Mouse (Mus musculus): ENCODE results near the gene Ero1lb. TPM values are rescaled to one million over a fixed set of nuclear protein-coding genes. Genes with fewer than 3 reads are reported as not detected.
"Not testable (repeated sequence)": the region's sequence is repeated elsewhere in the genome, so short reads cannot be mapped to it uniquely, and the experiment has no call there.

Gene Ero1lb
- total and polyA plus RNA-seq, 3 experiments = 1.3 to 2.3 (median 2.2) TPM

DNA sequence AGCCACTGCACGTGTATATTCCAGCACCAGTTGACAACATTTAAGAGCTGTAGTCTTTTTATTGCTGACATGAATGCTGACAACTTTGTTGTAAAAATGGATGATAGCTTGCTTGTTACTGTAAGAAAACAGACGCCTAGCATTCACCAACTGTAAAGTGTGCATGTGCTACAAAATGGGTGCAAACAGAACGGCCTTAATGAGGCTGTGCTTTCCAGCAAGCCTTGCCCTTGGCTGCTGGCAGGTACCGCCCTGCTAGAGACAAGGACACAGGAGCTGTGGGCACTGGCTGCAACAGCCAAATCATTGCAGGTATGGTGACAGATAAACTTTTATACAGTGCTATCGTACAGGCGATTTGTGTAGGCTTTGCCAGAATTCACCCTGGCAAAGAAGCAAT lies 48.4 kb downstream of the Ero1lb start:
- H3K36me3 ChIP-seq (ENCODE audit: control insufficient read depth, insufficient read depth, low read length); H3K9ac ChIP-seq (ENCODE audit: low read depth, low read length); DNase-seq; H3K79me2 ChIP-seq (replicated peaks; ENCODE audit: control insufficient read depth, insufficient read depth, low read length); H3K4me3 ChIP-seq; H3K27me3 ChIP-seq (ENCODE audit: control insufficient read depth, insufficient read depth, low read length); H3K27ac ChIP-seq; H3K4me1 ChIP-seq (ENCODE audit: control insufficient read depth, insufficient read depth, low read length); intact Hi-C loops (cut with DNase I): not testable (repeated sequence)
- WGBS = 64% methylated on average over 6 of the region's 6 CpGs

- H3K79me2 ChIP-seq (replicated peaks; ENCODE audit: control insufficient read depth, insufficient read depth, low read length); intact Hi-C loops (cut with DNase I); H3K27ac ChIP-seq; DNase-seq; H3K27me3 ChIP-seq (ENCODE audit: control insufficient read depth, insufficient read depth, low read length); H3K36me3 ChIP-seq (ENCODE audit: control insufficient read depth, insufficient read depth, low read length); H3K4me3 ChIP-seq; H3K9ac ChIP-seq (ENCODE audit: low read depth, low read length); H3K4me1 ChIP-seq (ENCODE audit: control insufficient read depth, insufficient read depth, low read length): not testable (repeated sequence)
- WGBS = 40% methylated on average over 7 of the region's 7 CpGs
Observed at GRCm38 (mm10) chr13:12614591-12614990, 48.9 kb downstream of the Ero1lb start.

DNA sequence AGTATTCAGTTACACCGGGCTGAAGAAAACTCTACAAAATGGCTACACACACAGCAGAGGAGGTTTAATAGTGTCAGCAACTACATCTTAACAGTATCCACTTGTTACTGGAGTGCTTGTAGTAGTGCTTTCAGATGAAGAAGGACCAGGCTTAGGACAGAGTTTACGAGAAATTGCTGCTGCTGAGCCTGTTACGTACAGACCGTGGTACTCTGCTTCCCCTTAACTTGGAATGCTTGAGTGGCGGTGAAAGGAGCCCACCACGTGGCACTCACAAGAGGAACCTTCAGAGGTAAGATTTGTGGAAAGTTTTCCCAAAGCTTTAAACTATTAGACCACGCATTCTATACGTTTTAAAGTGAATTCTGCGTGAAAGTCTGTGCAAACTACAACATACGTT lies 49.3 kb downstream of the Ero1lb start:
- H3K27me3 ChIP-seq (ENCODE audit: control insufficient read depth, insufficient read depth, low read length); H3K27ac ChIP-seq; H3K4me3 ChIP-seq; intact Hi-C loops (cut with DNase I); H3K36me3 ChIP-seq (ENCODE audit: control insufficient read depth, insufficient read depth, low read length); DNase-seq; H3K9ac ChIP-seq (ENCODE audit: low read depth, low read length); H3K4me1 ChIP-seq (ENCODE audit: control insufficient read depth, insufficient read depth, low read length); H3K79me2 ChIP-seq (replicated peaks; ENCODE audit: control insufficient read depth, insufficient read depth, low read length): not testable (repeated sequence)
- 74% methylated on average over 10 of the region's 10 CpGs for WGBS

GRCm38 (mm10) chr13:12616489-12616888 lies 50.8 kb downstream of the Ero1lb start:
- H3K27ac ChIP-seq; intact Hi-C loops (cut with DNase I): not testable (repeated sequence)

GRCm38 (mm10) chr13:12619808-12620207 lies 54.1 kb downstream of the Ero1lb start:
- H3K9ac ChIP-seq (ENCODE audit: low read depth, low read length); H3K79me2 ChIP-seq (replicated peaks; ENCODE audit: control insufficient read depth, insufficient read depth, low read length); H3K27ac ChIP-seq; H3K27me3 ChIP-seq (ENCODE audit: control insufficient read depth, insufficient read depth, low read length); DNase-seq; H3K4me1 ChIP-seq (ENCODE audit: control insufficient read depth, insufficient read depth, low read length); H3K36me3 ChIP-seq (ENCODE audit: control insufficient read depth, insufficient read depth, low read length); H3K4me3 ChIP-seq: not testable (repeated sequence)
- intact Hi-C loops (cut with DNase I) = loop anchor here (2.0 kb wide), 1 partner anchor 745 kb away; no protein-coding TSS in a partner anchor
- 96% methylated on average over 8 of the region's 8 CpGs for WGBS

More at GRCm38 (mm10) chr13:12616489-12616888, 50.8 kb downstream of the Ero1lb start:
- DNase-seq; H3K27me3 ChIP-seq (ENCODE audit: control insufficient read depth, insufficient read depth, low read length); H3K79me2 ChIP-seq (replicated peaks; ENCODE audit: control insufficient read depth, insufficient read depth, low read length); H3K4me1 ChIP-seq (ENCODE audit: control insufficient read depth, insufficient read depth, low read length); H3K36me3 ChIP-seq (ENCODE audit: control insufficient read depth, insufficient read depth, low read length); H3K4me3 ChIP-seq; H3K9ac ChIP-seq (ENCODE audit: low read depth, low read length): not testable (repeated sequence)
- WGBS = 35% methylated on average over 3 of the region's 3 CpGs

DNA sequence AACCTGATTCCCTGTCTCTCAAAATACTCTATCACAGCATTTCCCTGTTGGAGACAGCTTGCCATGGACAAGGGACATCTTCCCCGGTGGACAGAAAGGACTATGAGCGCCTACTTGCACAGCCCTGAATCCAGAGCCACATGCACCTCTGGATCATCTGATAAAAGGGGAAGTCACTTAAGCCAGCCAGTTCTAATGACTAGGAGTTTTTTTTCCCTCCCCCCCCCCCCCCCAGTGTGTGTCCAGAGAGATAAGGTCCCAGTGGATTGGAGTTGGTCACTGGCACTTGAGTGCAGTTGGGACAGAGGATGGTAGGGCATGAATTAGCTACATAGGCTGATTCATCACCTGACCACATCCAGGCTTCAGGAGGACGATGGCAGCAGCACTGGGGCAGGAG lies 60.4 kb downstream of the Ero1lb start:
- H3K36me3 ChIP-seq (ENCODE audit: control insufficient read depth, insufficient read depth, low read length); H3K27me3 ChIP-seq (ENCODE audit: control insufficient read depth, insufficient read depth, low read length); H3K27ac ChIP-seq; H3K4me1 ChIP-seq (ENCODE audit: control insufficient read depth, insufficient read depth, low read length); DNase-seq; H3K9ac ChIP-seq (ENCODE audit: low read depth, low read length); H3K4me3 ChIP-seq; H3K79me2 ChIP-seq (replicated peaks; ENCODE audit: control insufficient read depth, insufficient read depth, low read length); intact Hi-C loops (cut with DNase I): not testable (repeated sequence)
- WGBS = 89% methylated on average over 3 of the region's 3 CpGs

DNA sequence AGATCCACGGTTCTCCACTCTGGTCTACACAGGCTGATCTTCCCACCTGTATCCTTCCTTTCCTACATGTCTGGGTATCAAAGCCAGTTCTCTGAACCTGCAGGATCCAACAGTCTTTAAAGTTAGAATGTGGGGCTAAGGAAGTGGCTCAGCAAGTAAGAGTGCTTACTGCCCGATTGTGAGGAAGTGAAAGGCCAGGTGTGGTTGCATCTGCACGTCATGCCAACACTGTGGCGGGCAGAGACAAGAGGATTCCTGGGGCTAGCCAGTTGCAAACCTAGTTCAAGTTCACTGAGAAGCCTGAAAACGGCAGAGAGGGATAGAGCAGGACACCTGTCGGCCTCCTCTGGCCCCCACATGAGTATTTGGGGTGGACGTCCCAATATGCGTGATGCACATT lies 62.1 kb downstream of the Ero1lb start:
- H3K4me3 ChIP-seq; H3K27me3 ChIP-seq (ENCODE audit: control insufficient read depth, insufficient read depth, low read length); DNase-seq; H3K27ac ChIP-seq; H3K4me1 ChIP-seq (ENCODE audit: control insufficient read depth, insufficient read depth, low read length); H3K9ac ChIP-seq (ENCODE audit: low read depth, low read length); intact Hi-C loops (cut with DNase I); H3K79me2 ChIP-seq (replicated peaks; ENCODE audit: control insufficient read depth, insufficient read depth, low read length); H3K36me3 ChIP-seq (ENCODE audit: control insufficient read depth, insufficient read depth, low read length): not testable (repeated sequence)
- WGBS = 88% methylated on average over 8 of the region's 8 CpGs

DNA sequence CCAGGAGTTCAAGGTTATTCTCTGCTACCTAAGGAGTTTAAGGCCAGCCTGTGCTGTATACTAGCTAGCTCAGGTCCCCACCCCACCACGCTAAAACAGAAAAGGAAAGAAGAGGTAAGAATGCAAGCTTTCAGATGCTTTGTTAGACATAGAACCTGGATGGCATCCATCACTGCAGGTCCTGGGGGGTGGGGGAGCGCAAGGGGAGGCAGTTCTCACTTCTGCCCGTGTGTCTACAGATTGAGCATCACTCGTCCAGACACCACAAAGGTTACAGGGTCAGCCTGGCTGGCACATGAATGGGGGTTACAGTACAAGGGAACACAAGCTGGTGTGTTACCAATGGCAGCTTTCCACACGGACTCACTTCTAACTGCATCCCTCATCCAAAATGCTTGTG lies 62.5 kb downstream of the Ero1lb start:
- H3K36me3 ChIP-seq (ENCODE audit: control insufficient read depth, insufficient read depth, low read length); H3K4me3 ChIP-seq; H3K4me1 ChIP-seq (ENCODE audit: control insufficient read depth, insufficient read depth, low read length); DNase-seq; H3K9ac ChIP-seq (ENCODE audit: low read depth, low read length); H3K79me2 ChIP-seq (replicated peaks; ENCODE audit: control insufficient read depth, insufficient read depth, low read length); intact Hi-C loops (cut with DNase I); H3K27me3 ChIP-seq (ENCODE audit: control insufficient read depth, insufficient read depth, low read length); H3K27ac ChIP-seq: not testable (repeated sequence)
- 82% methylated on average over 5 of the region's 5 CpGs for WGBS

DNA sequence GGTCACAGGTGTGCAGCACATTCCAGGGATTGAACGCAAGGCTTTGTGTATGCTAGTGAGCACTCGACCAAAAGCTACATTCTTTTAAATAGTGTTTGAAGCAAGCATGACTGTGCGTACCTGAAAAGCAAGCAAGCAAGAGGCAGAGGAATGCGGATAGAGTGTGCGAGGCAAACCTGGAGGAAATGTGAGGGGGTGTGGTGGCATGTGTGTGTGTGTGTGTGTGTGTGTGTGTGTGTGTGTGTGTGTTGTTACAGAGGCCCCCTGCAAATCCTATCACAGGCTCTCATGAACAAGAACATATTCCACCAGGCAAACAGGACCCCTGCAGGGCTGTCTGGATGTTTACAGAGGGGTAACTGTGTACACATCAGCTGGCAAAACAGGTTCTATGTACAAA lies 64.6 kb downstream of the Ero1lb start:
- H3K79me2 ChIP-seq (replicated peaks; ENCODE audit: control insufficient read depth, insufficient read depth, low read length); H3K27me3 ChIP-seq (ENCODE audit: control insufficient read depth, insufficient read depth, low read length); H3K4me1 ChIP-seq (ENCODE audit: control insufficient read depth, insufficient read depth, low read length); H3K27ac ChIP-seq; H3K9ac ChIP-seq (ENCODE audit: low read depth, low read length); H3K4me3 ChIP-seq; H3K36me3 ChIP-seq (ENCODE audit: control insufficient read depth, insufficient read depth, low read length); intact Hi-C loops (cut with DNase I); DNase-seq: not testable (repeated sequence)
- 94% methylated on average over 5 of the region's 5 CpGs for WGBS

- intact Hi-C loops (cut with DNase I); H3K4me1 ChIP-seq (ENCODE audit: control insufficient read depth, insufficient read depth, low read length); H3K27me3 ChIP-seq (ENCODE audit: control insufficient read depth, insufficient read depth, low read length); H3K36me3 ChIP-seq (ENCODE audit: control insufficient read depth, insufficient read depth, low read length); H3K79me2 ChIP-seq (replicated peaks; ENCODE audit: control insufficient read depth, insufficient read depth, low read length); H3K9ac ChIP-seq (ENCODE audit: low read depth, low read length); DNase-seq; H3K27ac ChIP-seq; H3K4me3 ChIP-seq: not testable (repeated sequence)
- 82% methylated on average over 1 of the region's 6 CpGs for WGBS
Observed at GRCm38 (mm10) chr13:12634941-12635588, 69.4 kb downstream of the Ero1lb start.

All from heart, adult 2 months (tissue).